Mouse (Mus musculus) layer of hippocampus, adult 8-10 months (tissue): ENCODE results near the gene 4930455H04Rik. TPM values are rescaled to one million over a fixed set of nuclear protein-coding genes. Genes with fewer than 3 reads are reported as not detected.

Experiments used
- DNase-seq, 2 experiments: peaks; one replicate each; pipeline ENCODE4 v3.0.0; 2022; ENCODE audit warnings: low spot score in 2 of 2
- total RNA-seq, 4 experiments: library from RNA; stranded (reverse); gene quantifications; 2 replicates each; pipeline ENCODE4 v1.2.4; 2022

4930455H04Rik gene
- not detected for total RNA-seq

- no peak for DNase-seq
These were observed at the start of gene 4930455H04Rik for GRCm38 (mm10) chr3:116967967-116968366. 4930455H04Rik (plus strand) TSS chr3:116968267.

- no peak for DNase-seq
These were observed 46.5 kb upstream of the 4930455H04Rik start for GRCm38 (mm10) chr3:116921535-116921934.

- DNase-seq, result no peak
These were observed 45.0 kb upstream of the 4930455H04Rik start for GRCm38 (mm10) chr3:116923042-116923441.

- DNase-seq, result no peak
These were observed 39.1 kb upstream of the 4930455H04Rik start for GRCm38 (mm10) chr3:116928994-116929393.

- DNase-seq, result no peak
These were observed 34.9 kb upstream of the 4930455H04Rik start for GRCm38 (mm10) chr3:116933158-116933557.

GRCm38 (mm10) chr3:116936934-116937691 lies 31.0 kb upstream of the 4930455H04Rik start:
- no peak for DNase-seq

- DNase-seq, result peak; percentile 20 to 49
These were observed 27.1 kb upstream of the 4930455H04Rik start for GRCm38 (mm10) chr3:116940804-116941558.

- DNase-seq, result no peak
These were observed 26.4 kb upstream of the 4930455H04Rik start for GRCm38 (mm10) chr3:116941559-116942117.

- DNase-seq, result no peak
These were observed 25.3 kb upstream of the 4930455H04Rik start for GRCm38 (mm10) chr3:116942751-116943150.

- DNase-seq, result peak; percentile 23 to 25
These were observed 24.6 kb upstream of the 4930455H04Rik start for GRCm38 (mm10) chr3:116943422-116943821.

- no peak for DNase-seq
These were observed 21.6 kb upstream of the 4930455H04Rik start for GRCm38 (mm10) chr3:116946476-116946875.

- DNase-seq, result no peak
These were observed 17.4 kb upstream of the 4930455H04Rik start for GRCm38 (mm10) chr3:116950665-116951115.

- no peak for DNase-seq
These were observed 16.6 kb upstream of the 4930455H04Rik start for GRCm38 (mm10) chr3:116951489-116951888.

GRCm38 (mm10) chr3:116952242-116952899 lies 15.7 kb upstream of the 4930455H04Rik start:
- no peak for DNase-seq

GRCm38 (mm10) chr3:116953366-116953765 lies 14.7 kb upstream of the 4930455H04Rik start:
- DNase-seq, result no peak

GRCm38 (mm10) chr3:116955061-116955460 lies 13.0 kb upstream of the 4930455H04Rik start:
- no peak for DNase-seq

- DNase-seq, result no peak
These were observed 7.7 kb upstream of the 4930455H04Rik start for GRCm38 (mm10) chr3:116960414-116960813.

GRCm38 (mm10) chr3:116961354-116962142 lies 6.5 kb upstream of the 4930455H04Rik start:
- DNase-seq, result no peak

GRCm38 (mm10) chr3:116963213-116963612 lies 4.9 kb upstream of the 4930455H04Rik start:
- no peak for DNase-seq

GRCm38 (mm10) chr3:116964426-116964825 lies 3.6 kb upstream of the 4930455H04Rik start:
- no peak for DNase-seq

GRCm38 (mm10) chr3:116966225-116966624 lies 1.8 kb upstream of the 4930455H04Rik start:
- peak; percentile 33 to 41 for DNase-seq
